Mouse (Mus musculus) midbrain, postnatal 0 days (tissue): ENCODE data around the gene Aknad1. TPM values are rescaled to one million over a fixed set of nuclear protein-coding genes. Genes with fewer than 3 reads are reported as not detected.

ENCODE experiments used
- ATAC-seq: fragments of 200-750 bp; cut with Nextera tagmentation; 2 replicates; pipeline ENCODE4 v1.8.0; 2017; ENCODE audit warnings: moderate number of reproducible peaks, mild to moderate bottlenecking, moderate TSS enrichment, moderate library complexity; ENCODE audit not compliant: low FRiP score
- DNase-seq: peaks from one replicate; pipeline ENCODE4 v3.0.0-alpha.2; 2015; ENCODE audit warnings: low spot score
- H3K27ac ChIP-seq: fragments of 300-500 bp; sonication (generic); 2 replicates; pipeline ENCODE4 v1.5.1; 2014; ENCODE audit warnings: low read depth, mild to moderate bottlenecking, low read length, mixed read lengths
- H3K27me3 ChIP-seq: fragments of 300-500 bp; sonication (generic); 2 replicates; pipeline ENCODE4 v1.6.1; 2014; ENCODE audit warnings: low read length, control low read depth, mixed read lengths; ENCODE audit not compliant: insufficient read depth
- H3K36me3 ChIP-seq: fragments of 300-500 bp; sonication (generic); 2 replicates; pipeline ENCODE4 v1.6.1; 2014; ENCODE audit warnings: low read length, control low read depth, mixed read lengths; ENCODE audit not compliant: insufficient read depth
- H3K4me1 ChIP-seq: fragments of 300-500 bp; sonication (generic); 2 replicates; pipeline ENCODE4 v1.6.1; 2014; ENCODE audit warnings: mild to moderate bottlenecking, control low read depth, antibody characterized with exemption, low read length, mixed read lengths; ENCODE audit not compliant: insufficient read depth
- H3K4me2 ChIP-seq: fragments of 300-500 bp; sonication (generic); 2 replicates; pipeline ENCODE4 v1.6.1; 2014; ENCODE audit warnings: low read depth, mild to moderate bottlenecking, low read length, mixed read lengths; ENCODE audit not compliant: poor library complexity, severe bottlenecking
- H3K4me3 ChIP-seq: fragments of 300-500 bp; sonication (generic); 2 replicates; pipeline ENCODE4 v1.5.1; 2014; ENCODE audit warnings: low read depth, mild to moderate bottlenecking, low read length, moderate library complexity
- H3K9ac ChIP-seq: fragments of 300-500 bp; sonication (generic); replicated peaks from 2 replicates; pipeline ENCODE4 v1.6.1; 2014; ENCODE audit warnings: mild to moderate bottlenecking, low read length, moderate library complexity, mixed read lengths; ENCODE audit not compliant: poor library complexity, severe bottlenecking
- H3K9me3 ChIP-seq: fragments of 300-500 bp; sonication (generic); 2 replicates; pipeline ENCODE4 v1.6.1; 2016; ENCODE audit warnings: low read length, control low read depth
- CTCF ChIP-seq: IDR thresholded peaks from 2 replicates; pipeline ENCODE4 v1.5.1; 2016; ENCODE audit warnings: antibody characterized with exemption, mild to moderate bottlenecking
- WGBS: fragments of 180-500 bp; shearing (Covaris S2); extraction: QIAGEN DNeasy Blood & Tissue Kit; methylation state at CpG from one replicate; pipeline ENCODE4 v1.1.7; 2014; 5-methylcytosine and 5-hydroxymethylcytosine counted together
- polyA plus RNA-seq: library from polyadenylated mRNA; unstranded; fragments of >200 nt; fragmentation: Nextera tagmentation; extraction: Ambion mirVana; gene quantifications from 2 replicates; pipeline ENCODE4 v1.2.1, GENCODE M21; 2015
- total RNA-seq: library from RNA; depleted of rRNA; stranded (reverse); fragments of >200 nt; gene quantifications from 2 replicates; pipeline ENCODE4 v1.2.3, GENCODE M21; 2014; rRNA removed

Gene Aknad1
- total and polyA plus RNA-seq, 2 experiments from 2014 or later: not detected

DNA sequence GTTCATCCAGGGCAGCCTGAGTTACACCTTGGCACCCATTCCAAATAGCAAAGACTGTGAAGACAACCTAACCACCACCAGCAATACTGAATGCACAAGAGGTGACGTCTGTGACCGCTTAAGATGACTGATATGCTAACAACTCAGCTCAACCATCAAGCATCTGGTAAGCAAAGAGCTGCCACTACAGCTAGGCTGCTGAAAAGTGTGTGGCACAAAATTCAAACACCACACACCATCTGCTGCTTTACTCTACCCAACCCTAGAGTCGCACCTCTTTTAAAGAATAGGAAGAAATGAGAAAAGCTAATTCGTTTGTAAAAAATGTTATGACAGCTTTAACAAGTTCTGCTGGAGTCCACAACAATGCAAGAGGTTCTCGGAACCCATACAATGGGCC is 66.2 kb downstream of the Aknad1 start:
- no peak for ATAC-seq
- no peak overlapping the region for H3K4me3 ChIP-seq
- no peak for TF ChIP-seq CTCF
- no peaks in the 10 kb centered on the region for H3K27me3 ChIP-seq
- no peak overlapping the region for H3K9ac ChIP-seq
- 89% methylated on average over 5 of the region's 5 CpGs for WGBS
- H3K36me3 ChIP-seq: peaks cover 30% of the 10 kb centered on the region
- DNase-seq: no peak
- H3K9me3 ChIP-seq: no peaks in the 10 kb centered on the region
- H3K4me2 ChIP-seq: no peak overlapping the region
- no peak overlapping the region for H3K27ac ChIP-seq
- H3K4me1 ChIP-seq: no peaks in the 10 kb centered on the region

DNA sequence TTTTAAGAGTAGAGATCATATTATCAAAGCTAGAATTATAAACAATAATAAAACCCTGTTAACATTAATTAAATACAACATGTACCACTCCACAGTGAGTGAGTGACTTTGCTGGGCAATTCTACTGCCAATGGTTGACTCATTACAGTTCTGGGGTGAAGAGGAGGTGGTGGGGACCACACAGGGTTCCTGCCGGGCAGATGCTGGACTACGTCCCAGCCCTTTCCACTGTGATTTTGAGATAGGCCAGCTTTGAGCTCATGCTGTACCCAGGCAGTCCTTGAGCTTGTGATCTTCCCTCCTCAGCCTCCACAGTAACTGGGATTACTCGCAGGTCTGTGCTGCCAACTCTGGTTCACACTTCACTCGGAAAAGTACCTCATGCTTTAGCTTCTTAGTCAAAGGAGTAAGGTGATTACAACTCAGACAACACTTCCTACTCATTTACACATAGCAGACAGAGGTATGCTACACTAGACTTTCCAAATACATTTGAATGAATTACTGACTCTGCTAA is 71.3 kb downstream of the Aknad1 start:
- no peak for ATAC-seq
- H3K4me1 ChIP-seq: no peaks in the 10 kb centered on the region
- 85% methylated on average over 4 of the region's 4 CpGs for WGBS

DNA sequence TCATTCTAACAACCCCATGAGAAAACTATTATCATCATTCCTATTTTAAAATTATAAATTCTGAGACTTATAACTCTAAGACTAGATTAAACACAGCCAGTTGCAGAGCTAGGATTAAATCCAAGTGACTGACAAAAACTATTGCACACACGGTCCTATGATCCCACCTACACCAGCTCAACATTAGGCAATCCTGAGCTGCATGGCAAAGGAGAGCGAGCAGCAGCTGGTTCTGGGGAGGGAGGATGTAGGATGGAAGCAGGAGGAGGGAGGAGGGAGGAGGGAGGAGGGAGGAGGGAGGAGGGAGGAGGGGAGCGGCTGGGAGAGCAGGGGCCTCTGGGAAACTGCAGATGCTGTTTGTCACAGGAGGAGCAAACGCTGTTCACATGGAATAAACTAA is 76.2 kb downstream of the Aknad1 start:
- peaks cover 13% of the 10 kb centered on the region; the same call in 1 of the 2 replicates for H3K36me3 ChIP-seq
- no peak for TF ChIP-seq CTCF
- whole genome bisulfite sequencing: 80% methylated on average over 4 of the region's 4 CpGs
- H3K4me2 ChIP-seq: no peak overlapping the region
- H3K4me1 ChIP-seq: no peaks in the 10 kb centered on the region
- H3K9me3 ChIP-seq: no peaks in the 10 kb centered on the region
- H3K9ac ChIP-seq: no peak overlapping the region
- ATAC-seq (no peak), DNase-seq (no peak)
- H3K27ac ChIP-seq: no peak overlapping the region
- no peaks in the 10 kb centered on the region for H3K27me3 ChIP-seq
- H3K4me3 ChIP-seq: no peak overlapping the region

More for the DNA sequence above, 71.3 kb downstream of the Aknad1 start:
- Histone ChIP-seq H3K9me3 (no peaks in the 10 kb centered on the region), H3K9ac (no peak overlapping the region), H3K4me2 (no peak overlapping the region), H3K4me3 (no peak overlapping the region), H3K27me3 (no peaks in the 10 kb centered on the region), H3K36me3 (peaks cover 14% of the 10 kb centered on the region; the same call in 1 of the 2 replicates), H3K27ac (no peak overlapping the region)
- TF ChIP-seq CTCF: no peak
- DNase-seq: no peak

DNA sequence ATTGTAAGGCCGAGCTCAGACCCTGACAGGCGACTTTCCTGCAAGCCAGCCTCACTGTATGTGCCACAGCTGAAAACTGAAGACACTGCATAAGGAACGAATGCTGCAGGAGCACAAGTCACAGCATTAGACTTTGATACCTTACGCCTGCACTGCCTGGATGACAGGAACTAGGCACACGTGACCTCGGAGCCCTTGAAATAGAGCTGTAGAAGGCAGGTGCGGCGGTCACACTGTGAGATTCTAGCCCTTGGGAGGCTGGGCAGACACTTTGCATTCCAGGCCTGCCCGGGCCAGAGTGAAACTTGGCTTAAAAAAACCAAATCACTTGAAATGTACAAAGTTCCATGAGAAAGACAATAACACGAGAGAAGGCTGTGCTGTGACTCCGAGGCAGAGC is 91.0 kb downstream of the Aknad1 start:
- no peaks in the 10 kb centered on the region for H3K27me3 ChIP-seq
- H3K4me2 ChIP-seq: no peak overlapping the region
- no peak overlapping the region for H3K4me3 ChIP-seq
- no peak for TF ChIP-seq CTCF
- no peak overlapping the region for H3K9ac ChIP-seq
- no peak overlapping the region for H3K27ac ChIP-seq
- WGBS: 81% methylated on average over 11 of the region's 11 CpGs
- no peaks in the 10 kb centered on the region for H3K9me3 ChIP-seq
- DNase-seq (no peak), ATAC-seq (no peak)
- peaks cover 12% of the 10 kb centered on the region for H3K36me3 ChIP-seq
- H3K4me1 ChIP-seq: no peaks in the 10 kb centered on the region

DNA sequence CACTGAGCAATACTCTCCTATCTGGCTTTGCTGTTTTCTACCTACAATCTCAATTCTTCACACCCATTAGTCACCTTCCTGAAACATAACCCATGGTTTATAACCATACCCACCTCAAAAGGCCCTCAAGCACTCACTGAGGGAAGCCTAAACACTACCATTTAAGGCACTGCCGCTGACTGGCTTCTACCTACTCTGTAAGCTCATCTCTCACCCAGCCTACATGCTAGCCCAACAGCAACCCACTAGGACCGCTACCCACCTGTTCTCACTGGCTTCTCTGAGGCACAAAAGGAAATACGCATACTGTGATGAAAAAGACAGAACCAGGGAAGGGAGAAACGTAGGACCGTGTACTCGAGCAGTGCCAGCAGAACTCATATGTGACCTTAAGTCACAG is 92.3 kb downstream of the Aknad1 start:
- no peaks in the 10 kb centered on the region for H3K4me1 ChIP-seq
- H3K27me3 ChIP-seq: no peaks in the 10 kb centered on the region
- H3K9me3 ChIP-seq: no peaks in the 10 kb centered on the region
- peaks cover 5% of the 10 kb centered on the region; the same call in 1 of the 2 replicates for H3K36me3 ChIP-seq
- WGBS: 93% methylated on average over 6 of the region's 6 CpGs
- H3K4me3 ChIP-seq: no peak overlapping the region
- H3K4me2 ChIP-seq: no peak overlapping the region
- ATAC-seq (no peak), DNase-seq (no peak)
- H3K27ac ChIP-seq: no peak overlapping the region
- no peak overlapping the region for H3K9ac ChIP-seq
- TF ChIP-seq CTCF: no peak

Other genes starting within 250 kb of the Aknad1 start
- gene 1700013F07Rik, start 205.5 kb upstream of the Aknad1 start, total RNA-seq: 2.4 and 3.4 TPM in 2 replicates
- 3.8 and 4.4 TPM in 2 replicates for gene 1700013F07Rik, start 205.5 kb upstream of the Aknad1 start, polyA plus RNA-seq
- gene 5330417C22Rik, start 203.1 kb upstream of the Aknad1 start, total RNA-seq: 10.1 and 16.1 TPM in 2 replicates
- gene 5330417C22Rik, start 203.1 kb upstream of the Aknad1 start, polyA plus RNA-seq: 19.8 and 22.9 TPM in 2 replicates
- 35.6 and 50.2 TPM in 2 replicates for gene Tmem167b, start 177.2 kb upstream of the Aknad1 start, total RNA-seq
- 40.4 and 41.7 TPM in 2 replicates for gene Tmem167b, start 177.2 kb upstream of the Aknad1 start, polyA plus RNA-seq
- gene Taf13, start 168.0 kb upstream of the Aknad1 start, total RNA-seq: 7.0 and 11.3 TPM in 2 replicates
- 43.2 and 44.1 TPM in 2 replicates for gene Taf13, start 168.0 kb upstream of the Aknad1 start, polyA plus RNA-seq
- 77.6 and 84.9 TPM in 2 replicates for gene Wdr47, start 148.4 kb upstream of the Aknad1 start, total RNA-seq
- 80.1 and 86.0 TPM in 2 replicates for gene Wdr47, start 148.4 kb upstream of the Aknad1 start, polyA plus RNA-seq
- gene Clcc1, start 85.7 kb upstream of the Aknad1 start, total RNA-seq: 39.6 and 55.3 TPM in 2 replicates
- gene Clcc1, start 85.7 kb upstream of the Aknad1 start, polyA plus RNA-seq: 49.4 and 50.6 TPM in 2 replicates
- 8.6 and 10.6 TPM in 2 replicates for gene Gpsm2, start 17.3 kb upstream of the Aknad1 start, total RNA-seq
- 12.7 and 13.3 TPM in 2 replicates for gene Gpsm2, start 17.3 kb upstream of the Aknad1 start, polyA plus RNA-seq
- 8.8 and 12.3 TPM in 2 replicates for gene Stxbp3, start 100.9 kb downstream of the Aknad1 start, total RNA-seq
- 10.7 and 11.7 TPM in 2 replicates for gene Stxbp3, start 100.9 kb downstream of the Aknad1 start, polyA plus RNA-seq
- gene Fndc7, start 150.3 kb downstream of the Aknad1 start, total RNA-seq: not detected in 2 replicates
- gene Fndc7, start 150.3 kb downstream of the Aknad1 start, polyA plus RNA-seq: 0.09 TPM in 1 of 2 replicates, not detected in the other
- gene Prpf38b, start 172.1 kb downstream of the Aknad1 start, total RNA-seq: 33.5 and 36.9 TPM in 2 replicates
- gene Prpf38b, start 172.1 kb downstream of the Aknad1 start, polyA plus RNA-seq: 32.5 and 42.2 TPM in 2 replicates
- 1.3 and 2.3 TPM in 2 replicates for gene Henmt1, start 200.2 kb downstream of the Aknad1 start, total RNA-seq
- 2.2 and 2.6 TPM in 2 replicates for gene Henmt1, start 200.2 kb downstream of the Aknad1 start, polyA plus RNA-seq
- not detected in 2 replicates for gene Gm9857, start 200.8 kb downstream of the Aknad1 start, total RNA-seq
- not detected in 2 replicates for gene Gm9857, start 200.8 kb downstream of the Aknad1 start, polyA plus RNA-seq